Mouse (Mus musculus): ENCODE measurements at regions not wholly inside any gene's neighbourhood (a gene's known extent, or its start where the extent isn't known, plus 50 kb on each side); places are given as distances from the start of the nearest gene placed in this dataset.

DNA sequence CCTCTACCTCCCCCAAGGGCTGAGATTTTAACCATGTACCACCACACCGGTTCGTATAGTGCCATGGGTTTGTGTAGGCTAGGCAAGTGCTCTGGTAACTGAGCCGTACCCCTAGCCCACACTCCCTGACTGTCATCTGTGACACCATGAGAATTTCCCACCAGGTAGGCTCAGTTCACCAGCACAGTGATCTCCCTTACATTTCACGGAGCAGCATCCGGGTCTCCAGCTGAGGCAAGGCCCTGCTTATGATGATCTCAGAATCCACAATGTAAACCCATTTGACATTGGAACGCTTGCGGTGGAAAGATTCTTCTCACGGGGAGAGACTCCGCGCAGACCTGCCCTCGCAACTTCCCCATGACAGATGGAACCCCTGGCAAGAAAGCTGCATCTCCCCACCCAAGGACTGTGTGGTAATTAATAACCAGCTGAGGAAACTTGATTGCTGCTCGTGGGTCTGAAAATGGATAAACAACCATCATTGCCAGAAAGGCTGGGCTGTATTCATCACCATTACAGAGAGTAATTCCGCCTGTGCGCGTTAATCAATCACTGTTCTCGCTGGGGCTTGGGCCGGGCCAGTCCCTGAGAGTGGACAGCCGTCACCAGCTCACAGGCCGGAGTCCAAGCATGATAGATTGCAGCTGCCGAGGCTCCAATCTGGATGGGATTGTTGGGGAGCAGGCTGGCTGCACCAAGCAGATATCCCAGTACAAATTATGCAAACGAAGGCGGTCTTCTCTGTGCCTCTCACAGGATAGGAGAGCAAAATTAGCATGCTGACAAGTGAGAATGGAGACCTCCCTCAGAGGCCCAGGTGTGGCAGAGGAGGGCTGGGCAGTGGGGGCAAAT, 492.3 kb downstream of the Fam19a5 start:
- Histone ChIP-seq H3K9ac (no peak overlapping the region), H3K27me3 (no peaks in the 10 kb centered on the region), H3K9me3 (no peaks in the 10 kb centered on the region), H3K4me1 (no peaks in the 10 kb centered on the region), H3K36me3 (no peaks in the 10 kb centered on the region), H3K27ac (no peak overlapping the region), H3K4me2 (no peak overlapping the region), H3K4me3 (no peak overlapping the region)
- WGBS = 80% methylated on average over 22 of the region's 22 CpGs
- no peak for ATAC-seq (ENCODE audit: insufficient number of reproducible peaks, insufficient read depth, low FRiP score, low TSS enrichment, low read depth)

DNA sequence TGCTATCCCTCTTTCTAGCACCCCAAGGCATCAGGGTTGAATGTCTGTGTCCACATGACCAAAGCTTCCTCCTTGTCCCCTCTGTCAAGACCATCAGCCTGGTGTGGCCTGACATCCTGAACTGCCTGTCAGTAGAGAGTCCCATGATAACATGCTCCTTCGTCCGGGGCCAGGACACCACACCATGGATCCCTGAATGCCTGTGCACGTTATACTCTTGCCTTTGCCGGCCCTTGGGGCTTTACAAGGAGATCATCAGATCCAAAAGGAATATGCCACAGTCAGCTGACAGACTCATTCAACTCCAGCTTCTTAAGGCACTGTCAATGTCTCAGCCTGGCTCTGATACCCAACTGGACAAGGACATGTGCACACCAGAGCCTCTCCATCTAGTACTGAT, 493.5 kb downstream of the Fam19a5 start:
- 80% methylated on average over 4 of the region's 4 CpGs for WGBS
- H3K36me3 ChIP-seq = no peaks in the 10 kb centered on the region

DNA sequence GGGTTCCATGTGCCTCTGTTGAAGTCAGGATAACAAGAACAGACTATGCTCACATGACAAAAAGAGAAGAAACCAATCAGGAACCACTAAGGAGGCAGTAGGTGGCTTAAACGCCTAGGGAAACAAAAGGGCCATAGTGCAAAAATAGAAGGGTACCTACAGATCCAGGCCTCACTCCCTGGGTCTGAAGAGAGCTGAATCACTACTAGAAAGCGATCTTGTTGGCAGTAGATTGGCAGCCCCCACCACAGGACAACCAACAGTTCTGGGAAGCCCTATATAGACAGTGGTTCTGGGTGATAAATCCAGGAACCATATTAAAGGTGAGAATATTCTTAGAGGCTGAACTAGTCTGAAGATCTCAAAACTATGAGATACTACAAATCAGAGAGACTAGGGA, 498.7 kb downstream of the Fam19a5 start:
- H3K27me3 ChIP-seq = no peaks in the 10 kb centered on the region
- no peak overlapping the region for H3K4me3 ChIP-seq
- H3K4me1 ChIP-seq = no peaks in the 10 kb centered on the region
- no peak overlapping the region for H3K27ac ChIP-seq
- no peak overlapping the region for H3K4me2 ChIP-seq
- 73% methylated on average over 2 of the region's 2 CpGs for WGBS
- no peaks in the 10 kb centered on the region for H3K9me3 ChIP-seq
- no peaks in the 10 kb centered on the region for H3K36me3 ChIP-seq
- H3K9ac ChIP-seq = no peak overlapping the region
- ATAC-seq (ENCODE audit: insufficient number of reproducible peaks, insufficient read depth, low FRiP score, low TSS enrichment, low read depth) = no peak

More for the DNA sequence above, 493.5 kb downstream of the Fam19a5 start:
- H3K9ac ChIP-seq = no peak overlapping the region
- no peaks in the 10 kb centered on the region for H3K27me3 ChIP-seq
- ATAC-seq (ENCODE audit: insufficient number of reproducible peaks, insufficient read depth, low FRiP score, low TSS enrichment, low read depth) = no peak
- no peaks in the 10 kb centered on the region for H3K4me1 ChIP-seq
- no peak overlapping the region for H3K27ac ChIP-seq
- H3K9me3 ChIP-seq = no peaks in the 10 kb centered on the region
- no peak overlapping the region for H3K4me3 ChIP-seq
- no peak overlapping the region for H3K4me2 ChIP-seq

GRCm38 (mm10) chr15:88058071-88058470, 514.0 kb downstream of the Fam19a5 start:
- H3K9ac ChIP-seq = no peak overlapping the region
- ATAC-seq (ENCODE audit: insufficient number of reproducible peaks, insufficient read depth, low FRiP score, low TSS enrichment, low read depth) = no peak
- H3K36me3 ChIP-seq = no peaks in the 10 kb centered on the region
- H3K27ac ChIP-seq = no peak overlapping the region
- no peak overlapping the region for H3K4me2 ChIP-seq
- no peaks in the 10 kb centered on the region for H3K27me3 ChIP-seq
- 56% methylated on average over 4 of the region's 4 CpGs for WGBS
- no peaks in the 10 kb centered on the region for H3K9me3 ChIP-seq
- H3K4me3 ChIP-seq = no peak overlapping the region
- no peaks in the 10 kb centered on the region for H3K4me1 ChIP-seq

- no peak overlapping the region for H3K4me2 ChIP-seq
- H3K27me3 ChIP-seq = no peaks in the 10 kb centered on the region
- H3K4me3 ChIP-seq = no peak overlapping the region
- H3K27ac ChIP-seq = no peak overlapping the region
- no peaks in the 10 kb centered on the region for H3K36me3 ChIP-seq
- no peaks in the 10 kb centered on the region for H3K4me1 ChIP-seq
- H3K9me3 ChIP-seq = no peaks in the 10 kb centered on the region
- no peak for ATAC-seq (ENCODE audit: insufficient number of reproducible peaks, insufficient read depth, low FRiP score, low TSS enrichment, low read depth)
- H3K9ac ChIP-seq = no peak overlapping the region
- WGBS = 74% methylated on average over 4 of the region's 4 CpGs
Observed at GRCm38 (mm10) chr15:88060935-88061334, 516.8 kb downstream of the Fam19a5 start.

DNA sequence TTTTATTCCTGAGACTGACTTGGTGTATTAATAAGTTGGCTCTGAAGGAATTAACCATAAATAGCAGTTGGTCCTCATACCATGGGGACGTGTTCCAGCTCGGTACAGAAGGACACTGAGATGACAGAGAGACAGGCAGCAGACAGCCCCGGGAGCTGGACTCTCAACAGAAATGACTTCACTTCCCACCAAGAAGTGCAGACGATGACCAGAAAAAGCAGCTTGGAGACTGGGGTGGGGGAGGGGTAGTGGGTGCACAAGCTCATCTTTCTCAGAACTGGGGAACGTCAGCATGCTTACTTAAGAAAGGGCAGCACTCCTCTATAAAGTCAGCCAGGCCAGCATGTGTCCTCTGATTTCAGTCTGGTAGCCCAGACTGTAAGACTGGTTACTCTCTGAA, 518.9 kb downstream of the Fam19a5 start:
- Histone ChIP-seq H3K4me3 (no peak overlapping the region), H3K27ac (no peak overlapping the region), H3K4me2 (no peak overlapping the region), H3K36me3 (no peaks in the 10 kb centered on the region), H3K9me3 (no peaks in the 10 kb centered on the region), H3K4me1 (no peaks in the 10 kb centered on the region), H3K9ac (no peak overlapping the region), H3K27me3 (no peaks in the 10 kb centered on the region)
- WGBS = 69% methylated on average over 5 of the region's 5 CpGs
- ATAC-seq (ENCODE audit: insufficient number of reproducible peaks, insufficient read depth, low FRiP score, low TSS enrichment, low read depth) = no peak

GRCm38 (mm10) chr15:88068476-88068875, 524.4 kb downstream of the Fam19a5 start:
- 63% methylated on average over 3 of the region's 3 CpGs for WGBS
- Histone ChIP-seq H3K9me3 (no peaks in the 10 kb centered on the region), H3K4me1 (no peaks in the 10 kb centered on the region), H3K27ac (no peak overlapping the region), H3K36me3 (no peaks in the 10 kb centered on the region), H3K27me3 (no peaks in the 10 kb centered on the region), H3K4me2 (no peak overlapping the region), H3K4me3 (no peak overlapping the region), H3K9ac (no peak overlapping the region)
- ATAC-seq (ENCODE audit: insufficient number of reproducible peaks, insufficient read depth, low FRiP score, low TSS enrichment, low read depth) = no peak

DNA sequence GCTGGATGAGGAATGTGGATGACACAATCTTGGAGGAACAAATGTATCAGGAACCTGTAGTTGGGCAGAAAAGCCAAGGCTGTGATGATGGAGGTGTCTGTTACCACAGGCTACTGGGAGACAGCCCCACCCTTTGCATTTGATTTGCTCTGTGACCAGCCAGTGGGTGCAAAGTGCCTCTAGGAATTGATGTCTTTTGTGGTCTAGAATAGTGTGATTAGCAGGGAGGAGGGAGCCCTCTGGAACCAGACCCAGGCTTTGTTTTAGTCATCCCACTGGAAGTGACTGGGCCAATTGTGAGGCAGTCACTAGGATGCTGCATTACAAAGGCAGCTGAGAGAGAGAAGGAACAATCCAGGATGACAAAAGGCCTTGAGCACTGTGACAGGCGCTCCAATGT, 527.4 kb upstream of the Zdhhc25 start:
- H3K36me3 ChIP-seq = no peaks in the 10 kb centered on the region
- no peaks in the 10 kb centered on the region for H3K9me3 ChIP-seq
- no peak overlapping the region for H3K4me3 ChIP-seq
- no peaks in the 10 kb centered on the region for H3K27me3 ChIP-seq
- H3K4me2 ChIP-seq = no peak overlapping the region
- no peak overlapping the region for H3K27ac ChIP-seq
- no peak for ATAC-seq (ENCODE audit: insufficient number of reproducible peaks, insufficient read depth, low FRiP score, low TSS enrichment, low read depth)
- H3K9ac ChIP-seq = no peak overlapping the region
- WGBS = 32% methylated on average over 1 of the region's 1 CpGs
- H3K4me1 ChIP-seq = no peaks in the 10 kb centered on the region

DNA sequence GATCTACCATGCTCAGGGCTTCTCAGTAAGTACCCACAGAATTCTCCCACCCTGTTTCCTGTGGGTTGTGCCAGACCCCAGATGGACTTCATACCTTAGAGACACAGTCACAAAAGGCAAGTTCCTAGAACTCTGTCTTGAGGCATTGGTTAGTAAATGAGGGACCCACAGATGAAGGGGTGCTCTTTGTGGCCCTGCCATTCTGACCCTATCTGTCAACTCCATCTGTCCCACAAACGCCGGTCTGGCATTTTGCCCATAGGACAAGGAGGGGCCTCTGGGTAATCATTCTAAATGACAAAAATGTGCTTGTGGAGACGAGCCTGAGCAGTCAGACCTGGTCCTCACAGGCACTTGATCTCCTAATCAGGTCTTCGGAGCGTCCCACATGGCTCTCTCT, 516.2 kb upstream of the Zdhhc25 start:
- H3K9me3 ChIP-seq = no peaks in the 10 kb centered on the region
- H3K27ac ChIP-seq = no peak overlapping the region
- no peaks in the 10 kb centered on the region for H3K27me3 ChIP-seq
- no peak for ATAC-seq (ENCODE audit: insufficient number of reproducible peaks, insufficient read depth, low FRiP score, low TSS enrichment, low read depth)
- 37% methylated on average over 5 of the region's 5 CpGs for WGBS
- H3K4me2 ChIP-seq = no peak overlapping the region
- H3K36me3 ChIP-seq = no peaks in the 10 kb centered on the region
- no peak overlapping the region for H3K4me3 ChIP-seq
- H3K9ac ChIP-seq = no peak overlapping the region
- H3K4me1 ChIP-seq = 0 out of 2 replicates have a peak, but pooled peaks cover 5% of the 10 kb centered on the region

GRCm38 (mm10) chr15:88085631-88086030, 514.5 kb upstream of the Zdhhc25 start:
- ATAC-seq (ENCODE audit: insufficient number of reproducible peaks, insufficient read depth, low FRiP score, low TSS enrichment, low read depth) = no peak
- H3K36me3 ChIP-seq = no peaks in the 10 kb centered on the region
- no peak overlapping the region for H3K4me2 ChIP-seq
- H3K4me3 ChIP-seq = no peak overlapping the region
- H3K4me1 ChIP-seq = 0 out of 2 replicates have a peak, but pooled peaks cover 5% of the 10 kb centered on the region
- no peaks in the 10 kb centered on the region for H3K27me3 ChIP-seq
- H3K9ac ChIP-seq = no peak overlapping the region
- WGBS = 74% methylated on average over 3 of the region's 3 CpGs
- H3K27ac ChIP-seq = no peak overlapping the region
- no peaks in the 10 kb centered on the region for H3K9me3 ChIP-seq

DNA sequence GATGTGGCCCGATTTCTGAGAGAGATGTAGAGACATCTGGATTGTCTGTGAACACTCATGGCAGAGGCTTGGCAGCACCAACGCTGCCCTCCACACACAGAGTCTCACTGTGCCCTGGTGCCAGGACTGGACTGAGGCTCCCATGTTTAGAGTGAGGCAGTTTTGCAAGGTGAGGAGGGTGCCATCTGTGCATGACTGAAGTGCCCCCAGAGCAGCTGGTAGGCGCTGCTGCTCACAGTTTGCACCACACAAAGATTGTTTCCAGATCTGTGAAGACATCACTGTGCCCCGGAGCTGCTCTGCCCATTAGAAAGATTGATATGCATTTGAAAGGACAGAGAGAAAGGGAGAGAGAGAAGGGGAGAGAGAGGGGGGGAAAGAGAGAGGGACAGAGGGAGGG, 510.6 kb upstream of the Zdhhc25 start:
- 52% methylated on average over 4 of the region's 4 CpGs for WGBS
- Histone ChIP-seq H3K9me3 (peaks cover 8% of the 10 kb centered on the region; the same call in 1 of the 2 replicates), H3K27me3 (no peaks in the 10 kb centered on the region), H3K4me3 (no peak overlapping the region), H3K4me1 (no peaks in the 10 kb centered on the region), H3K36me3 (no peaks in the 10 kb centered on the region), H3K27ac (no peak overlapping the region), H3K4me2 (no peak overlapping the region), H3K9ac (no peak overlapping the region)
- ATAC-seq (ENCODE audit: insufficient number of reproducible peaks, insufficient read depth, low FRiP score, low TSS enrichment, low read depth) = no peak

GRCm38 (mm10) chr15:88091390-88091789, 508.7 kb upstream of the Zdhhc25 start:
- Histone ChIP-seq H3K4me3 (no peak overlapping the region), H3K9me3 (peaks cover 8% of the 10 kb centered on the region; the same call in 1 of the 2 replicates), H3K4me2 (no peak overlapping the region), H3K36me3 (no peaks in the 10 kb centered on the region), H3K9ac (no peak overlapping the region), H3K27ac (no peak overlapping the region), H3K27me3 (no peaks in the 10 kb centered on the region), H3K4me1 (no peaks in the 10 kb centered on the region)
- WGBS = 91% methylated on average over 5 of the region's 5 CpGs
- ATAC-seq (ENCODE audit: insufficient number of reproducible peaks, insufficient read depth, low FRiP score, low TSS enrichment, low read depth) = no peak
